Mouse (Mus musculus) ES-E14 (cell line): ENCODE measurements around the gene Cyb561. TPM values are rescaled to one million over a fixed set of nuclear protein-coding genes. Genes with fewer than 3 reads are reported as not detected.

Source experiments
- DNase-seq: peaks from one replicate; pipeline ENCODE4 v3.0.0-alpha.2; 2013; ENCODE audit warnings: low read depth, low spot score
- H3K27ac ChIP-seq: 2 replicates; pipeline ENCODE4 v1.5.1; 2012; ENCODE audit warnings: low read depth, mild to moderate bottlenecking, low read length, moderate library complexity, mixed read lengths; ENCODE audit not compliant: poor library complexity, insufficient read depth, severe bottlenecking
- H3K36me3 ChIP-seq: 2 replicates; pipeline ENCODE4 v1.6.1; 2012; ENCODE audit warnings: mild to moderate bottlenecking, low read length, moderate library complexity, mixed read lengths; ENCODE audit not compliant: control insufficient read depth, poor library complexity, insufficient read depth, severe bottlenecking
- H3K4me1 ChIP-seq, 2 experiments: fragments of 150-350 bp in 1 of 2; sonication (generic) in 1 of 2; 2 replicates each; pipeline ENCODE4 v1.6.1; 2012; ENCODE audit warnings: low read length in 2 of 2, mild to moderate bottlenecking in 1 of 2, mixed read lengths in 1 of 2; ENCODE audit not compliant: control insufficient read depth in 2 of 2, insufficient read depth in 2 of 2, poor library complexity in 1 of 2
- H3K4me3 ChIP-seq, 2 experiments: fragments of 150-350 bp in 1 of 2; sonication (generic) in 1 of 2; 2 replicates each; pipeline ENCODE4 v1.5.1; 2012; ENCODE audit warnings: low read length in 2 of 2, low read depth in 1 of 2, mild to moderate bottlenecking in 1 of 2, mixed read lengths in 1 of 2; ENCODE audit not compliant: insufficient read depth in 1 of 2, poor library complexity in 1 of 2, severe bottlenecking in 1 of 2
- H3K9ac ChIP-seq: 2 replicates; pipeline ENCODE4 v1.6.1; 2012; ENCODE audit warnings: low read depth, mild to moderate bottlenecking, low read length, mixed read lengths; ENCODE audit not compliant: poor library complexity, insufficient read depth, severe bottlenecking
- H3K9me3 ChIP-seq: fragments of 150-350 bp; sonication (generic); 2 replicates; pipeline ENCODE4 v1.6.1; 2012; ENCODE audit warnings: low read depth, mild to moderate bottlenecking, low read length; ENCODE audit not compliant: control insufficient read depth, insufficient read depth
- CHD2 ChIP-seq: IDR thresholded peaks from 2 replicates; pipeline ENCODE4 v1.6.1; 2014; ENCODE audit warnings: mild to moderate bottlenecking, low read depth, low read length, inconsistent platforms
- HCFC1 ChIP-seq: IDR thresholded peaks from 2 replicates; pipeline ENCODE4 v1.6.1; 2012; ENCODE audit warnings: low read length, inconsistent platforms, borderline replicate concordance; ENCODE audit not compliant: insufficient read depth
- MAFK ChIP-seq: IDR thresholded peaks from 2 replicates; pipeline ENCODE4 v1.6.1; 2014; ENCODE audit warnings: mild to moderate bottlenecking, low read depth, low read length, inconsistent platforms; ENCODE audit not compliant: insufficient read depth
- ZC3H11A ChIP-seq: IDR thresholded peaks from 2 replicates; pipeline ENCODE4 v1.6.1; 2012; ENCODE audit warnings: low read depth, mild to moderate bottlenecking, inconsistent platforms, low read length, borderline replicate concordance
- ZNF384 ChIP-seq: IDR thresholded peaks from 2 replicates; pipeline ENCODE4 v1.6.1; 2012; ENCODE audit warnings: low read depth, low read length, inconsistent platforms
- in situ Hi-C, 2 experiments: fragments of 600-800 bp; cut with MboI; formaldehyde crosslinking; loops; one replicate each; pipeline ENCODE4 v1.15.1; 2025; ENCODE audit warnings: low sequenced_read_pairs in 2 of 2, inconsistent platforms in 1 of 2; ENCODE audit not compliant: unreplicated experiment in 2 of 2
- total RNA-seq: library from RNA; depleted of rRNA; stranded (reverse); fragments of 300-350 nt; gene quantifications from 2 replicates; pipeline ENCODE4 v1.2.3, GENCODE M21; 2012

Gene Cyb561
- total RNA-seq, 1 experiment = 14.7 TPM

- DNase-seq = no peak
- Histone ChIP-seq H3K9ac (peak overlapping the region; percentile 48; the same call in 1 of the 2 replicates), H3K9me3 (no peaks in the 10 kb centered on the region), H3K36me3 (no peaks in the 10 kb centered on the region), H3K4me3 (peak overlapping the region; percentile 85 to 86), H3K27ac (no peak overlapping the region), H3K4me1 (peaks cover 4 to 23% of the 10 kb centered on the region in 2 experiments; a peak in 2 of 4 replicates)
- TF ChIP-seq ZC3H11A (no peak), MAFK (no peak)
- in situ Hi-C loops = no loop called here
These were observed 8.1 kb downstream of the Cyb561 start for GRCm38 (mm10) chr11:105944770-105945672.

- peak overlapping the region; percentile 85 to 86 for H3K4me3 ChIP-seq
- in situ Hi-C loops = no loop called here
- peaks cover 0 to 19% of the 10 kb centered on the region in 2 experiments; a peak in 1 of 4 replicates for H3K4me1 ChIP-seq
- H3K9ac ChIP-seq = peak overlapping the region; percentile 81
- no peak for DNase-seq
- H3K9me3 ChIP-seq = no peaks in the 10 kb centered on the region
- H3K36me3 ChIP-seq = no peaks in the 10 kb centered on the region
- TF ChIP-seq CHD2 = no peak
- no peak for TF ChIP-seq ZNF384
- peak; percentile 26; the same call in 1 of the 2 replicates for TF ChIP-seq HCFC1
- no peak overlapping the region for H3K27ac ChIP-seq
These were observed 9.0 kb downstream of the Cyb561 start for GRCm38 (mm10) chr11:105944126-105944621.

- Histone ChIP-seq H3K4me1 (peaks cover 0 to 19% of the 10 kb centered on the region in 2 experiments; a peak in 1 of 4 replicates), H3K27ac (no peak overlapping the region), H3K36me3 (no peaks in the 10 kb centered on the region), H3K4me3 (peak overlapping the region; percentile 85 to 86), H3K9me3 (no peaks in the 10 kb centered on the region), H3K9ac (peak overlapping the region; percentile 81)
- DNase-seq = no peak
- TF ChIP-seq HCFC1 = no peak
- in situ Hi-C loops = no loop called here
These were observed 9.7 kb downstream of the Cyb561 start for GRCm38 (mm10) chr11:105943133-105944102.

- Histone ChIP-seq H3K9ac (no peak overlapping the region), H3K9me3 (no peaks in the 10 kb centered on the region), H3K36me3 (no peaks in the 10 kb centered on the region), H3K27ac (no peak overlapping the region), H3K4me1 (peaks cover 0 to 13% of the 10 kb centered on the region in 2 experiments; a peak in 1 of 4 replicates), H3K4me3 (no peak overlapping the region)
- no peak for TF ChIP-seq MAFK
- TF ChIP-seq CHD2 = no peak
- no peak for TF ChIP-seq HCFC1
- TF ChIP-seq ZC3H11A = no peak
- no peak for TF ChIP-seq ZNF384
- in situ Hi-C loops = no loop called here
- no peak for DNase-seq
These were observed 11.2 kb downstream of the Cyb561 start for GRCm38 (mm10) chr11:105941973-105942372.
